8 mouse cellular contexts compared by ENCODE assay signal in genomic region chr6:139662462-139662861, GRCm38 (mm10).
DNase-seq lines count a peak whose midpoint lies in the region; ATAC-seq and TF ChIP-seq lines count a peak whose summit lies in the region.

No protein-coding gene starts in this region.

- 0 out of 2 replicates have a peak, but pooled peaks cover 4% of the 10 kb centered on the region for H3K9me3 ChIP-seq in forebrain, postnatal 0 days (ENCODE audit: low read length)
- no peaks in the 10 kb centered on the region for H3K9me3 ChIP-seq in neural tube, embryonic 14.5 days (ENCODE audit: control insufficient read depth, low read length)

- intact Hi-C loops in gastrocnemius, adult 2 months (cut with DNase I): no loop called here
- intact Hi-C loops in gastrocnemius, postnatal 36 days (cut with DNase I): no loop called here

- no peaks in the 10 kb centered on the region for H3K4me1 ChIP-seq in forebrain, postnatal 0 days (ENCODE audit: insufficient read depth)
- no peaks in the 10 kb centered on the region for H3K4me1 ChIP-seq in neural tube, embryonic 14.5 days (ENCODE audit: control insufficient read depth, insufficient read depth, low read length)

- H3K27me3 ChIP-seq in forebrain, postnatal 0 days (ENCODE audit: insufficient read depth, low read length): no peaks in the 10 kb centered on the region
- no peaks in the 10 kb centered on the region for H3K27me3 ChIP-seq in neural tube, embryonic 14.5 days (ENCODE audit: control insufficient read depth, insufficient read depth, low read length)

- peak; percentile 58 for TF ChIP-seq CTCF in gastrocnemius, adult 2 months (IDR thresholded peaks at IDR 0.05)
- peak; percentile 83 for TF ChIP-seq CTCF in forebrain, postnatal 0 days (IDR thresholded peaks at IDR 0.05; ENCODE audit: low read depth)

- ATAC-seq in forebrain, postnatal 0 days: peak; percentile 34; the same call in 1 of the 2 replicates
- peak; percentile 68 for ATAC-seq in neural tube, embryonic 14.5 days (ENCODE audit: low read depth)
- no peak for ATAC-seq in inflammation-experienced regulatory T-cells, adult 6 months

- no peaks in the 10 kb centered on the region for H3K36me3 ChIP-seq in forebrain, postnatal 0 days (ENCODE audit: insufficient read depth)
- H3K36me3 ChIP-seq in neural tube, embryonic 14.5 days (ENCODE audit: control insufficient read depth, insufficient read depth, low read length): no peaks in the 10 kb centered on the region

- no peak overlapping the region for H3K27ac ChIP-seq in gastrocnemius, adult 2 months
- no peak overlapping the region for H3K27ac ChIP-seq in forebrain, postnatal 0 days (ENCODE audit: low read depth, low read length)
- H3K27ac ChIP-seq in neural tube, embryonic 14.5 days (ENCODE audit: low read depth, low read length): no peak overlapping the region

- no peak overlapping the region for H3K4me3 ChIP-seq in gastrocnemius, adult 2 months
- H3K4me3 ChIP-seq in forebrain, postnatal 0 days (ENCODE audit: low read depth, low read length): no peak overlapping the region
- H3K4me3 ChIP-seq in neural tube, embryonic 14.5 days (ENCODE audit: low read depth, low read length): no peak overlapping the region

- H3K4me2 ChIP-seq in forebrain, postnatal 0 days (ENCODE audit: low read depth): no peak overlapping the region
- no peak overlapping the region for H3K4me2 ChIP-seq in neural tube, embryonic 14.5 days (ENCODE audit: low read depth, low read length)

- DNase-seq in gastrocnemius, adult 2 months: peak; percentile 25
- no peak for DNase-seq in gastrocnemius, postnatal 36 days
- DNase-seq in lung, postnatal 10 days: peak; percentile 22
- DNase-seq in lung, postnatal 25 days (ENCODE audit: low spot score): no peak
- peak; percentile 66 for DNase-seq in forebrain, postnatal 0 days
- no peak for DNase-seq in ovary, adult 18-20 months (ENCODE audit: low spot score)

- H3K9ac ChIP-seq in forebrain, postnatal 0 days: no peak overlapping the region
- no peak overlapping the region for H3K9ac ChIP-seq in neural tube, embryonic 14.5 days (replicated peaks; ENCODE audit: low read depth, low read length)

- WGBS in forebrain, postnatal 0 days: 44% methylated on average over 1 of the region's 1 CpGs
- 70% methylated on average over 1 of the region's 1 CpGs for WGBS in neural tube, embryonic 14.5 days

Comparison
In these comparisons a context has a peak if more than half of its experiments do, and no peak if none do; other contexts are left out.
1. DNase-seq: peak in gastrocnemius, adult 2 months (single experiment), lung, postnatal 10 days (single experiment) and forebrain, postnatal 0 days (single experiment); none in gastrocnemius, postnatal 36 days (0 of 2), lung, postnatal 25 days (single experiment) and ovary, adult 18-20 months (single experiment).